Mouse (Mus musculus) brain, embryonic 14.5 days (tissue): Measurements from ENCODE around the gene Tmem245.

Experiments used
- CTCF ChIP-seq: fragments of 200-500 bp; IDR thresholded peaks from 2 replicates; pipeline ENCODE4 v1.5.1; 2012; ENCODE audit warnings: inconsistent platforms, mild to moderate bottlenecking, moderate library complexity, borderline replicate concordance; ENCODE audit not compliant: insufficient read depth, insufficient read length; ENCODE audit errors: extremely low read depth
- POLR2A ChIP-seq: fragments of 200-500 bp; IDR thresholded peaks from 2 replicates; pipeline ENCODE4 v1.6.1; 2012; ENCODE audit warnings: mild to moderate bottlenecking, inconsistent platforms, borderline replicate concordance; ENCODE audit not compliant: poor library complexity, insufficient read depth, insufficient read length, severe bottlenecking; ENCODE audit errors: extremely low read depth

DNA sequence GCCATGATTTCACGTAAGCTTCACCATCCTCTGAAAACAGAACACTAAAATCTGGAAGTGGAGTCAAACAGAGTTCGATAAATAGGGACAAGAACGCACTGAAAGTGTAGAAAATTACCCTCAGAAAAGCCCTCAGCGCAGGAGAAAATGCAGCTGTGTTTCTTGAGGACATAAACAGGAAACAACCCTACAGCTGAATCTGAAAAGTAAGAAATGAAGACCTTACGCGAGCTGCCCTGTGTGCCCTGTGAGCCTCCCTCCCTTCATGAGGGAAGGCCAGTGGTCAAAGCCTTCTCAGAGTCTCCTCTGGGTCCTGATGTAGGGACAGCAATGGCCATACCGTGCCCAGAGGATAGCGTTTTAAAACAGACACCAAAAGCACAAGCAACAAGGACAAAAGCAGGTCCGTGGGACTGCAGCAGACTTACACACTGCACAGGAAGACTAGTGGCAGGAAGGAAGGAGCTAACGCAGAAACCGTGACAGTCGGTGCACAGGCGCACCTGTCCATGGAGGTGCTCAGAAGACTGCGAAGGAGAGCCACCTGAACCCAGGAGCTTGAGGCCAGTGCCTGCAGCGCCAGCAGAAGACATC, 31.4 kb downstream of the Tmem245 start:
- TF ChIP-seq CTCF: no peak
- no peak for TF ChIP-seq POLR2A
